Mouse (Mus musculus) 416B (cell line): ENCODE measurements around the gene Ms4a14.
"Not testable (repeated sequence)": the region's sequence is repeated elsewhere in the genome, so short reads cannot be mapped to it uniquely, and the experiment has no call there.

ENCODE experiments used
- DNase-seq: peaks from one replicate; pipeline ENCODE4 v3.0.0; 2011; ENCODE audit warnings: low read depth

The Ms4a14 gene

GRCm38 (mm10) chr19:11314354-11314753 is at the start of gene Ms4a14:
TSS of gene Ms4a14 (minus strand) at chr19:11314454.
- no peak for DNase-seq

- no peak for DNase-seq
These were observed 47.7 kb upstream of the Ms4a14 start for GRCm38 (mm10) chr19:11362002-11362401.

- peak; percentile 9 for DNase-seq
These were observed 45.9 kb upstream of the Ms4a14 start for GRCm38 (mm10) chr19:11360106-11360505.

- peak; percentile 51 for DNase-seq
These were observed 41.5 kb upstream of the Ms4a14 start for GRCm38 (mm10) chr19:11355730-11356129.

GRCm38 (mm10) chr19:11351878-11352277 is 37.6 kb upstream of the Ms4a14 start:
- DNase-seq = peak; percentile 15

GRCm38 (mm10) chr19:11349698-11350481 is 35.6 kb upstream of the Ms4a14 start:
- DNase-seq = peak; percentile 14

GRCm38 (mm10) chr19:11343992-11344391 is 29.7 kb upstream of the Ms4a14 start:
- no peak for DNase-seq

- DNase-seq = no peak
These were observed 28.9 kb upstream of the Ms4a14 start for GRCm38 (mm10) chr19:11343147-11343546.

- DNase-seq = peak; percentile 15
These were observed 21.7 kb upstream of the Ms4a14 start, which contains the start of gene Ms4a7 for GRCm38 (mm10) chr19:11335932-11336331. TSS of gene Ms4a7 (minus strand) at chr19:11336146.

GRCm38 (mm10) chr19:11321123-11321522 is 6.9 kb upstream of the Ms4a14 start:
- DNase-seq = no peak

- no peak for DNase-seq
These were observed 2.5 kb upstream of the Ms4a14 start for GRCm38 (mm10) chr19:11316786-11317185.

GRCm38 (mm10) chr19:11308888-11309287 is 5.4 kb downstream of the Ms4a14 start:
- no peak for DNase-seq

GRCm38 (mm10) chr19:11299529-11299928 is 14.7 kb downstream of the Ms4a14 start:
- not testable (repeated sequence) for DNase-seq

- DNase-seq = no peak
These were observed 15.3 kb downstream of the Ms4a14 start for GRCm38 (mm10) chr19:11298939-11299338.

- not testable (repeated sequence) for DNase-seq
These were observed 20.6 kb downstream of the Ms4a14 start for GRCm38 (mm10) chr19:11293616-11294015.

GRCm38 (mm10) chr19:11292990-11293389 is 21.3 kb downstream of the Ms4a14 start:
- no peak for DNase-seq

- no peak for DNase-seq
These were observed 30.5 kb downstream of the Ms4a14 start, which contains the start of gene Ms4a5 for GRCm38 (mm10) chr19:11283773-11284172. TSS of gene Ms4a5 (minus strand) at chr19:11283873.

- DNase-seq = no peak
These were observed 34.0 kb downstream of the Ms4a14 start for GRCm38 (mm10) chr19:11280223-11280622.

GRCm38 (mm10) chr19:11276431-11276830 is 37.8 kb downstream of the Ms4a14 start:
- DNase-seq = no peak

- DNase-seq = no peak
These were observed 47.3 kb downstream of the Ms4a14 start for GRCm38 (mm10) chr19:11266956-11267355.

GRCm38 (mm10) chr19:11266052-11266845 is 48.0 kb downstream of the Ms4a14 start, which contains the start of gene Ms4a1:
TSS of gene Ms4a1 (minus strand) at chr19:11266241.
- no peak for DNase-seq

- DNase-seq = no peak
These were observed 49.6 kb downstream of the Ms4a14 start for GRCm38 (mm10) chr19:11264602-11265185.
